Mouse (Mus musculus): ENCODE results near the gene Taf3.
A peak's percentile ranks its signal among the peaks of the same experiment; 100 is the strongest.

Gene Taf3

DNA sequence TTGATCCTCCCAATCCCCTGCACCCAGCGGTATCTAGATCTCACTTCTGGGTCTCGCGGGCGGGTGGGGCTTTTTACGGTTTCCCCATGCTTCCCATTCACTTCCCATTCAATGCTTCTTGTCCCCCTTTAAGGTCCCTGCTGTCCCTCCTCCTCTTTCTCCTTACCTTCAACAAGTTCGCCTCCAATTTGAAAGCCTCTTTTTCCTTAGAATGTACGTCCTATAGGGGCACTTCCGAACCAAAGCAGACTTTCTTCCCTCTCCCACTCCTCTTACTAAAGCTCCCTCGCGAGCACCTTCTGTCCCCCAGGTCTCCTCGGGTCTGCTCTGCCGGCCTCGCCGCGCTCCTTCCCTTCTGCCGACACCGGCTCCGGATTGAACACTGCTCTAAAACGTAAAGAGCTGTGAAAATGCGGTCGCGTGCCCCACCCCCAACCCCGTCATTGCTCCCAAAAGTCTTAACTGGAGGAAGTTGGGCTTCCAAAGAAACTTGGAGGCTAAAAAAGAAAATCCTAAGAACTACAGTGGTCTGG is 158.7 kb downstream of the Taf3 start, which contains the start of gene Gata3:
Gata3 (minus strand) TSS at position 384 of the 533 bp plus-strand sequence.
- DNase-seq (ENCODE audit: low read depth, low spot score) = peak; percentile 39

DNA sequence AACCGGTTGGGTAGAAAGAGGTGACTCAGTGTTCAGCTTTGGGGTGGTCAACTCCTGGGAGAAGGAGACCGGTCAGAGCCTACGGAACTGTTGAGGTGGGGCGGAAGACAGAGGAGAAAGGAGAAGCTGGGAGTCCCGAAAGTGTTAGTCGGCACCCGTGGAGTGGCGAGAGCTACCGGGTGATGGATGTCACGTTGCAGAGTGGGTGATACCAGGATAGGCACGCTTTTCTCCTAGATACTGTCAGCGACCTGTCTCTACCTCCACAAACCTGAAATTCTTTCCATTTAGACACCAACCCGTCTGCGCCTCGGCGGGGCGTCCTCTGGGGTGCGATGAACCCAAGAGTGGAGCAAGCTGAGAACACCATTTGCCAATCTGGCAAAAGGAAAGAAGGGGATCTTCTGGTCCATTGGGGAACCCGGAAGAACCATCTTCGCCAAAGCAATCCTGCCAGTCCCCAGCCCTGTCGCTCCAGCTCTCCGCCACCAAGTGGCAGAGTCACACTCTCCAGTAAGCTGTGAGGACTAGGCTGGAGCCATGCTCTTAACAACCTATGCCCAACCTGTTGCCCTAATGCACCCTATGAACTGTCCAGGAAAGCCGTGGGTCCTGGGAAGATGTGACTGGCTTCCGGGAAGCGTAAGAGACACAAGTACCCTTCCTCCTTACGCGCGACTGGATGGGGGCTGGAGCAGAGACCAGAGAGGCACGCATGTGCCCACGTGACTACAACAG is 159.3 kb downstream of the Taf3 start, which contains the start of gene 9230102O04Rik:
9230102O04Rik (minus strand) TSS at position 628 of the 738 bp plus-strand sequence.
- peak; percentile 77 for DNase-seq (ENCODE audit: low read depth, low spot score)

DNA sequence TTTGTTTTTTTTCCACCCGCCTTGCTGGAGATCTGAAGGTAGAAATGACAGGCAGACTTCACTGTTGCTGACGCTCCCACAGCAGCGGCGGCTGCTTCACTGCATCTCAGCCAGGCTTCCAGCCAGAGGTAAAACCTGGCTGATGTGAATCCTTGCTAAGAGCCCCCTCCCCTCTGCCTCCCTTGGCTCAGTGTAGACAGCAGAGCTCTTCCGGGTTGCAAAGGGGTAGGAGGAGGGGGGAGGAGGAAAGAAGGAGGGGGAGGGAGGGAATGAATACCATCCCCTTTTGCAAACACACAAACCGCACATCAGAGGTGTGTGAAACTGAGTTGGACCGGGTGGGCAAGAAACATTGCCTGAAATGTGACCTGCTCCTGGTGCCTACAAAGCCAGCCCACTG is 160.8 kb downstream of the Taf3 start:
- peak; percentile 44 for DNase-seq (ENCODE audit: low read depth, low spot score)

DNA sequence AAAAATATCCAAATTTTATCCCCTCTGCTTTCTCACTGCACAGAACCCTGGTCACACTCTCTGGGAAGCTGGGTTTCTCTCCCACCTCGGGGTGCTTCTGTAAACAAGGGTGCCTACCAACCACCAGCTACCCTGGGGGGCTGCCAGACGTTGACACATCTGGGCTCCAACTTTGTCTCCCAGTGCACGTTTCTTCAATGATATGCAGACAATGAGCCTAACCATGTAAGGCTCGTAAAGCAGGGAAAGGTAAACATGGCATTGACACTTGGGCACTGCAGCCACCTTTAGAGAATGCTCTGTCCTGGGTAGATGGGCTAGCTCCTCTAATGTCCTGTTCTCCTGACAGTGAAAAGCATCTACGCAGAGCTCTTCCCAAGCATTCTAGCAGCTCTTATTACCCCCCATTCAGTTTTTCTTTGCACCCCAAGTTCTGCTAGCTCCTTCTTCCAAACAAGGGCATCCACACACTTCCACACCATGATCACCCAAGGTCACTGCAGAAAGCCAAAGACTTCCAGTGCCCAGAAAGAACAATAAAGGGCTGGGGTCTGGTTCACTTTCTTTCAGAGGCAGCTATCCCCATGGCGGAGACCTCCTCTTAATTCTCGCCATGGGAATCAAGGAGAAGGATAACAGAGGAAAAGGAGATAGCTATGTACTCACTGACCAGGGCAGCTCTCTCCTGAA is 161.3 kb downstream of the Taf3 start:
- DNase-seq (ENCODE audit: low read depth, low spot score) = no peak

DNA sequence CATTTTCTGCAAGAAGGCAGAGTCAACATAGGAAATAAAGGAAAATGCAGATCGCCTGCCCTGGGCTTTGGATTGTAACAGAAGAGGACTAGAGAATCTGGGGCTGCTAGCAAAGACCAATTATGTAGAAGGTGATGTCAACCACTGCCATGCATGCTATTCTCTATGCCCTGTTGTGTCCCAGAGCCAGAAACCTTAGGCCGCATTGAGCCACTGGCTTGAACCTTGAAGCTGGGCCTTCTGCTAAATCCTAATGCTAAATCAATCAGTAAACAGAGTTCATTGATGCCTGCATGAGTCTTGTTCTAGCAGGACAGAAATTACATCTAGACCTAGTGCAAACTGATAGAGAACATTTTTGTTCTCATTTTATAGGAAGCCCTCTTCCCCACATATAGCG is 162.4 kb downstream of the Taf3 start:
- DNase-seq (ENCODE audit: low read depth, low spot score) = peak; percentile 4

DNA sequence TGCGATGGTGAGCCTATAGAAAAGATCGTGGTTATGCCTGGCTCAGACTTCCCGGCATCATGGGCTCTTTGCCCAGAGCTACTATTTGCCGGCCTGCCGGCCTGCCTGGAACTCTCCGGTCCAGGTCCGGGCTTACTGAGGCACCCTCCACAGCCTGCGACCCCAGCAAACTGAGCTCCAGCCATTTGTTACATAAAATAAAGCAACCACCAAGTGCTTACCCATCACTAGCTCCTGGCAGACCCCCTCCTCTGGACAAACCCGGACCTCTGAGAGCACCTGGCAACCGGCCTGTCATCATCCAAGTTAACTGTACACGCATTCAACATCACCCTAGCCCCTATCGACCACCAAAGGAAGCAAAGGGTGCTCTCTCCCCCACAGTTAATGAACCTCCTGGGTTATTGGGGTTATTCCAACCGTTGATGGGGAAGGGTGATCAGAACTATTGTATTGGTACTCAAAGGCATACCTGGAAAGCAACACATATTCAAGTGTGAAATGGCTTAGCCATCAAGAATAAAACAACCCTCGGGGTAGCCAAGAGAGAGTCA is 163.1 kb downstream of the Taf3 start:
- DNase-seq (ENCODE audit: low read depth, low spot score) = peak; percentile 11

DNA sequence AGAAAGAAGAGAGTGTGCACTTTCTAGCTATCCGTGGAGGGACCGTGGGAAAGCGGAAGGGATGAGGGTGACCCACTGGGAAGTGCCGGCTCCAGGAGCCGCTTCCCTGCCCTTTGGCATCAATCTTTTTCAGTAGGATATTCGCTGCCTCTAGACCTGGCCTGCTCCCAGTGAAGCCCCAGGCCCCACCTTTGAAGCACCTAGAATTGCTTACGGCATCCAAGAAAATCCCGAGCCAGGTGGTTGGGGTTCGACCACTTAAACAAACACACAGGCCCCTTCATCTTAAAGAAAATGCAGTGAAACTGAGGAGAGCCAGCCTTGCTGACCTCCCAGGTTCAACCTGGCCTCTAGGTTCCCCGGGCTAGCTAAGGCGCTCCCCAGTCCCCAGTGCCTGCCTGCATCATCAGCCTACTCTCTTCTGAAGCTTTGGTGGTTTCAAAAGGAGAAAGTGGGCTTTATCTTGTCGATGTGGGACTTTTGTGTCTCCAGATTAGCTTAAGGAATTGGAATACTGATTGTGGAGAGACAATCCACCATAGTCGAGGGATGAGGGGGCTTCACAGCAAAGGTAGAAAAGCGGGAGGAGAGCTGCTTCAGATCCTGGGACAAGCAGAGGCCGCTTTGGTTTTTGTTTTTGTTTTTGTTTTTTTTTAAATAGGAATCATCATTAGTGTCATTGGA is 163.7 kb downstream of the Taf3 start:
- DNase-seq (ENCODE audit: low read depth, low spot score) = no peak

DNA sequence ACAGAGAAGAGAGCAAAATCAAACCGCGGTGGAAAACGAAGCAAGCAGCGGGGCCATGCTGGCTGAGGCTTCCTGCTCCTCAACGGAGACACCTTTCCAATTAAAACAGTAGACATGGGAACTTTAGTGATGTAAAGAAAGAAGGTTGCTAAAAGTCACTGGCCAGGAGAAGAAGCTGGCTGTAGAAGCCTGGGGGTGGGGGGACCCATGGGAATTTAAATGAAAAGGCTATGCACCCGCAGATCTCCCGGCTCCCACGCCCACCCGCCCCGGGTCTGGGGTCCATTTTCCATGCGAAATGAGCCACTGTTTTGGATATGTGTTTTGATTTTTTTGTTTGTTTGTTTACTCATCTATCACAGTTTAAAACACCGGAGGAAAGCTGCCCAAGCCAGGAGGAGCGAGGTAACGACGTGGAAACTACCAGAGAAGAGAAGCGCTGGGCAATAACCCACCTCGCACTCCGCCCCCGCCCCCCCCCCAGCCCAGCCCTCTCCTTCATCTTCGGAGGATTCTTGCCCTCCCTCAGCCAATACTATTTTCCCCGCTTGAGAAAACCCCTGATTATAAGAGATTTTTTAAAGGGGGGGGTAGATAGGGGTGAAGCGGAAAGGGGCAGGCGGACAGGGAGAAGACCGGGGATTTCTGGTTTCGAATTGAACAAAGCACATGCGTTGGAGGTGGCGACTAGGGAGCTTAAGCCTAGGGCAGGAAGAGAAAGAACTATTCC is 164.4 kb downstream of the Taf3 start:
- peak; percentile 70 for DNase-seq (ENCODE audit: low read depth, low spot score)

DNA sequence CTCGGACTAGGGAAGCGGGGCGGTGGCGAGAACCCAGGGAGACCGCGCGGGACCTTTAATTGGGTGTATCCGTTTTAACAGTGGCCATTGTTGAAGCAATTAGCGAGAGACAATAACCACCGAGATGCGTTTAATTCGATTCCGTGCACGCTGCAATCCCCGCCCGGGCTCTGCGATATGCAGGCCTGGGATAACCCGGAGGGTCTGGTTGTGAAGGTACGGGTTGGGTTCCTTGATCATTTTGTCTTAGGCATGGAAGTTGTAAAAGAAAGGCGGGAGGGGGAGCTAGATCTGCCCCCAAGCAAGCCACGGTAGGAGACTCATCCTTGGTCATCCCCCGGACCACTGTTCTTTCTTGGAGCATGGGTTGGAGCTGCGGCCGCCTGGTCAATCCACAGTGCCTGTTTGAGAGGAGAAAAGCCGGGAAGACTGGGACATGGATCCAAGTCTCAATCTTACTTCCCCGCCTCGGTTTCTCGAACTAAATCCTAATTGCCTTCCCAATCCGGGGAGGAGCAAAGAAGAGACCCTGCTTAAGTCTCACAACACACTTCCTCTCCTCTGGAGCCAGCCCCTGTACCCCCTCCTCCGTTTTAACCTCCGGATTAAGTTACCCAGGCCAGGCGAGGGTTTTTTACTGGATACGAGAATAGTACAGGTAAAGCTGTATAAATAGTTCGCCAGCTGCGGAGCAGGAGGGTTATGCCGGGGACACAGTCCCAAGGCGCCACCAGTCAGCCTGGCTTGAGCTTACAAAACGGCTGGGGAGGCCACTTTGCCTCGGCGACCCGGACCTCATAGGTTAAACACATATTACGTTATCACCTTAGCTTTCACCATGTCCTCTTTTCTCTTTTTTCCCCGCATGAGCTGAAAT is 165.2 kb downstream of the Taf3 start:
- DNase-seq (ENCODE audit: low read depth, low spot score) = peak; percentile 52

DNA sequence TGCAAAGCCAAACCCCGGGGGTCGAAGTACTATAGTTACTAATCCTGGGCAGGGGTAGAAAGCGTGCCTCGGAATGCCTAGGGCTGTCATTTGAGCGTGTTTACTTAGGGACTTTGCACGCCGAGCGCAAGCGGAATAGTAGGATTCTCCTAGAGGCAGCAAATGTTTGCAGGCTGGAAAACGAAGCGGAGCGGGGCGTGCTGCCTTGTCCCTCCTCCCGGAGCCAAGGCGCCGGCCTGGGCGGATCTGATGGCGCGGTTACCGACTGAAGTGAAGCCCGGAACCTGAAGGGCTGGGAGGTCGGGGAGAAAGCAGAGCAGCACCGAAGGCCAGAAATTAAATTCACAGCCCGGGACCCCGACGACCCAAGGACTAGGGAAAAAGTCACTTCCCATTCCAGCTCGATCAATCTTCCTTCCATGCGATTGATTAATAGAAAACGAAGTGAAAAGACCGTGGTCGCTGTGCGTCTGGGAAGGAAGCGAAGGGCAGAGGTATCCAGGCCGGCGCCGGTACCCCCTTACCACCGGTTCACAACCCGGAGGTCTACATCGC is 165.9 kb downstream of the Taf3 start:
- peak; percentile 60 for DNase-seq (ENCODE audit: low read depth, low spot score)

DNA sequence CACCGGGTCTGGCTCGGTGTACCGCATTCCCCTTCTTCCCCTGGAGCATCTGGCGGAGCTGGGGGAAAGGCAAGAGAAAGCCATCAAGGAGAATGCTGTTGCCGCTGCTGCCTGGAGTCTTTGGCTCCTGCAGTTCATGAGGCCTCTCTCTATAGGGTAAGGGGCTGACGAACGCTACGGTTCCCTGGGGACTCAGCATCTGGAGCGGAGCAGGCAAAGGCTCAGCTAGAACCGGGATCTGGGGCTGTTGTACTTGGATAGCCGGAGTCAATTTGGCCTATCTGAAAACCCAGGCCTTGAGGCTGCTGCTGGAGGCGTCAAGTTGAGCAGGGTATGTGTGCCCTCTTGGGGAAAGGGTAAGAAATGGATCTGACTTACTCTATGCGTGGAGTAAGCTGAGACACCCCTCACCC is 166.8 kb downstream of the Taf3 start:
- DNase-seq (ENCODE audit: low read depth, low spot score) = peak; percentile 67

DNA sequence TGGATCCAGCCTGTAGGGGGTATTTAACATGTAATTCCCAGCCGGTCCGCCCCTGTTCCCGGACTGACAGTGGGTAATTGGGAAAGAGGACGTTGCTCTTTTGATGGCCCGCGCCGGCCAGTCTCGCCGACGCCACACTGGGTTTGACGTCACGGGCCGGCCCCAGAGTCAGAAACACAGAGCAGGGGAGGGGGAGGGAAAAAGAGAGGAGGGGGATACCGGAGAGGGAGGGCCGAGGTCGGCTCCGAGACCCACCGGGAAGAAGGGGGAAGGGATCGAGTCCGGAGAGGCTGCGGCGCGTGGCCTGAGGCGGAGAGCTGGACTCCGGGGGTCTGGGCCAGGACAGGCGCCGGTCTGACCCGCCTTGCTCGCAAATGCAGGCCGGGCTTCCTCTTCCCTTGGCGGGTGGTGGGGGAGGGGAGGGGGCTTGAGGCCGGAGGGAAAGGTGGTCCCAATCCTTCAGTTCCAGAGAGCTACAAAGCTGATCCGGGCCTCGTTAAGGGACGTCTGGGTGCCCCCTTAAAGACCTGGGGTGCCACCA is 167.3 kb downstream of the Taf3 start, which contains the start of gene 4930412O13Rik:
4930412O13Rik (plus strand) TSS at position 202 of the 541 bp plus-strand sequence.
- DNase-seq (ENCODE audit: low read depth, low spot score) = no peak

DNA sequence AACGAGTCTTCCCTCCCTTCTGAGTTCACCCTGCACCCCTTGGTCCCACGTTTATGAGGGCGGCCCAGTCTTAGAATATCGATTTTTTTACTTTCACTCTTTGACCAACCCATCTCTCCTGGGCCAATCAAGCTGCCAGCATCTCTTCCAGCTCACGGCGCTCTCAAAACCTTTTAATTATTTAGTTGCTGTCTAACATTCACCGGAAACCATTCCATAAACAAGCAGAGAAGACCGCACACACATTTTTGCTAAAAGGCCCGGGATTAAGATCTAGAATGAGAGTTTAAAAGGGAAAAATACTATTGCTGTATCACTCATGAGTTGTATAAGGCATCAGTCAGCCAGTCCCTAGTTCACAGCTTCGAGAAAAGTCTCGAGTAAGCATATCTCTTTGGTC is 168.1 kb downstream of the Taf3 start:
- DNase-seq (ENCODE audit: low read depth, low spot score) = no peak

DNA sequence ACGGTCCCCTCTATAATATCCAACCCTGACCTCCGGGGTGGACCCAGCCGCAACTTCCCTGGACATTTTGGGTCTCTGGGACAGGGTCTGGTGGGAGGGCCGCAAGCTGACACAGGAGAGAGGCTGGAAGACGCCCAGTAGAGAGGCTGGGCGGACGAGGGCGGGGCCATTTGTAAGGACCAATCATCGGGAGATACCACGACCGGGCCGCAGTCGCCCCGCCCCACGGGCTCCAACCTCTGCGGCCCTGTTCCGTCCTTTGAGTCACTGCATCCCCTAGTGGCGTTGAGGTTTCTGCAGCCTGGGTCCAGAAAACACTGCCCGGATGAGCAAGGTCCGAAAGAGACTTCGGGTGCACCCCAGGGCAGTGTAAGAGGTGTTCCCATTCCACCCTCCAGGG is 168.9 kb downstream of the Taf3 start:
- DNase-seq (ENCODE audit: low read depth, low spot score) = peak; percentile 94

DNA sequence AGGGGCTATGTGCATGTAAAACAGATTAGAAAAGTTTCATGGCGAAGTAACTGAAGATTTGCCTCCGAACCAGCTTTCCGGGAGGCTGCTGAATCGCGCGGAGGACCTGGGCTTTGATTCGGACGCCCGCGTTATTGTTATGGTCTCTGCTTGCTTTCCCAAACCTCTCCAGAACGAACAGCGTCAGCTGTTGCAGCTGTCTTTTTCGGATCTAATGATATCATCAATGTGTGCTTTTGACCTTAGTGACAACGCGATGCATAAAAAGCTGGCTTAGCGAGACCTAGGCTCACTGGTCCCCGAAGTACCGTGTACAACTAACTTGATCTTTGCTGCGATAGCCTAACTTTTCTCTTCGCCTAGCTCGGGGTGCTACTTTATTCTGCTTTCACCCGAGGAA is 169.3 kb downstream of the Taf3 start:
- no peak for DNase-seq (ENCODE audit: low read depth, low spot score)

DNA sequence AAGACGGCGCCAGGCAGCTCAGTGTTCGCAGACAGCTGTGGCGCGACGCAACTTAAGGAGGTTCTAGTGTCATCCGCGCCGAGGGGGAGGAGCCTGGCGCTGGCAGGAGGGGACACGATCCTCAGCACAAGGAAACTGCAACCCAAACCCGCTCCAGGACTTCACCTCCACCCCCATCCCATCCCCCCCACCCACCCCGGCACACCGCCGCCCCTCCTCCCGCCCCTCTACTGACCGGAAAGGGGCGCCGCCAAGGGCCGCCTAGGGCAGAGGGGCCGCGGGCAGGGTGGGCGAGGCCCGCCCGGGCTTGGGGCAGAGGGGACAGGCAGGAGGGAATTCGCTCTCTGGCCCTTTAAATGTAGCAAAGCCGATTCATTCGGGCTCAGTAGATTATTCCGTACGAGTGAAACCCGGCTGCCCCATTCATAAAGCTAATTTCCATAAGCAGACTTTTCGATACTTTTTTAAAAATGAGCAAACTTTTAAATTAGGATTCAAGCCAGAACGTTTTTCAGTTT is 169.8 kb downstream of the Taf3 start:
- peak; percentile 93 for DNase-seq (ENCODE audit: low read depth, low spot score)

DNA sequence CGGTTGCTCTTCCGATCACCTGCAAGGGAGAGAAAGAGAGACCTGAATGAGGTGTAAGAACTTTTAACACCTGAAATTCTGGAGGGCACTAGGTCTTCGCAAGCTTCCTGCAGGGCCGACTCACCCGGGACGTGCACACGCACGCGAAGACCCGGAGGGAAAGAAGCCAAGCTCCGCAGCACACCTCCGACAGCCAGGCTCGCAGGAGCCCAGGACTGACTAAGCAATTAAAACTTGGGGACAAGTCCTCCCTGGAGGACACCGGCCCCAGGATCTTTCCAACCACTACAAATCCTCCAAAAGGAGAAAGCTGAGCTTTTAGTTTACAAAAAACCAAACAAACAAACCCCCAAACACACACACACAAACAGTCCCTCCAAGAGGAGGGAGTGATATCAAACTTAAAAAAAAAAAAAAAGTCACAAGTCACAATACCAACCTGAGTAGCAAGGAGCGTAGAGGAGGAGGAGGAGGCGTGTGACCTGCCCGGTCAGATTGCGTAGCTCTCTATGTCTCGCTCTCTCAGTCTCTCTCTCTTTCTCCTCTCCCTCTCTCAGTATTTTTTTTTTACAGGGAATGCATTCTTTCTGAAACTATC is 170.3 kb downstream of the Taf3 start:
- DNase-seq (ENCODE audit: low read depth, low spot score) = no peak

DNA sequence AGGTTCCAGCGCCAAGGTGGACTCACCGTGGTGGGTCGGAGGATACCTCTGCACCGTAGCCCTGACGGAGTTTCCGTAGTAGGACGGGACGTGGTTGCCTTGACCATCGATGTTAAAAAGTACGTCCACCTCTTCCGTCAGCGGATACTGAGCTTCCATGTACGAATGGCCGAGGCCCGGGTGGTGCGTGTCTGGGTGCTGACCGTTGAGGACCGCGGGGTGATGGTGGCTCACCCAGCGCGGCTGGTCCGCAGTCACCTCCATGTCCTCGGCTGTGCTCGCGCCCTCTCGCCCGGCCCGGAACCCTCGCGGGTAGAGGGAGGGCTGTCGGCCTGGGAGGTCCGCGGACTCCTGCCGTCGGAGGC is 171.1 kb downstream of the Taf3 start:
- DNase-seq (ENCODE audit: low read depth, low spot score) = no peak

Data from CD4-positive helper T cell, adult 2 months (primary cell).